Mouse (Mus musculus): Measurements from ENCODE around the gene Krtap5-2. TPM values are rescaled to one million over a fixed set of nuclear protein-coding genes. Genes with fewer than 3 reads are reported as not detected.
"Not testable (repeated sequence)": the region's sequence is repeated elsewhere in the genome, so short reads cannot be mapped to it uniquely, and the experiment has no call there.

Gene Krtap5-2
- polyA plus RNA-seq (2015; fragmentation: Nextera tagmentation; extraction: Ambion mirVana), result not detected in 2 replicates

GRCm38 (mm10) chr7:142175905-142176304 lies at the start of gene Krtap5-2:
Gene Krtap5-2 (minus strand): TSS chr7:142176005.
- not testable (repeated sequence) for DNase-seq (ENCODE audit: low spot score)

GRCm38 (mm10) chr7:142224518-142224917 lies 48.7 kb upstream of the Krtap5-2 start:
- DNase-seq (ENCODE audit: low spot score), result no peak

GRCm38 (mm10) chr7:142212136-142212535 lies 36.3 kb upstream of the Krtap5-2 start:
- DNase-seq (ENCODE audit: low spot score), result not testable (repeated sequence)

- DNase-seq (ENCODE audit: low spot score), result no peak
Observed at GRCm38 (mm10) chr7:142211559-142211958, 35.8 kb upstream of the Krtap5-2 start, which contains the start of gene Gm7579. Gene Gm7579 (plus strand): TSS chr7:142211859.

GRCm38 (mm10) chr7:142206891-142207290 lies 31.1 kb upstream of the Krtap5-2 start:
- not testable (repeated sequence) for DNase-seq (ENCODE audit: low spot score)

GRCm38 (mm10) chr7:142205488-142205887 lies 29.7 kb upstream of the Krtap5-2 start:
- no peak for DNase-seq (ENCODE audit: low spot score)

GRCm38 (mm10) chr7:142201064-142201463 lies 25.3 kb upstream of the Krtap5-2 start, which contains the start of gene Krtap5-3:
Gene Krtap5-3 (plus strand): TSS chr7:142201364.
- no peak for DNase-seq (ENCODE audit: low spot score)

GRCm38 (mm10) chr7:142198748-142199147 lies 22.9 kb upstream of the Krtap5-2 start:
- no peak for DNase-seq (ENCODE audit: low spot score)

GRCm38 (mm10) chr7:142190289-142190688 lies 14.5 kb upstream of the Krtap5-2 start, which contains the start of gene Gm10153:
Gene Gm10153 (minus strand): TSS chr7:142190389.
- no peak for DNase-seq (ENCODE audit: low spot score)

GRCm38 (mm10) chr7:142188156-142188555 lies 12.4 kb upstream of the Krtap5-2 start:
- DNase-seq (ENCODE audit: low spot score), result no peak

- no peak for DNase-seq (ENCODE audit: low spot score)
Observed at GRCm38 (mm10) chr7:142181021-142181420, 5.2 kb upstream of the Krtap5-2 start.

GRCm38 (mm10) chr7:142178685-142179084 lies 2.9 kb upstream of the Krtap5-2 start:
- DNase-seq (ENCODE audit: low spot score), result no peak

- DNase-seq (ENCODE audit: low spot score), result peak; percentile 43
Observed at GRCm38 (mm10) chr7:142169836-142170235, 6.0 kb downstream of the Krtap5-2 start.

- DNase-seq (ENCODE audit: low spot score), result not testable (repeated sequence)
Observed at GRCm38 (mm10) chr7:142165639-142166038, 10.2 kb downstream of the Krtap5-2 start, which contains the start of gene Gm4553. Gene Gm4553 (minus strand): TSS chr7:142165739.

- no peak for DNase-seq (ENCODE audit: low spot score)
Observed at GRCm38 (mm10) chr7:142159366-142159765, 16.4 kb downstream of the Krtap5-2 start.

- DNase-seq (ENCODE audit: low spot score), result not testable (repeated sequence)
Observed at GRCm38 (mm10) chr7:142157013-142157412, 18.8 kb downstream of the Krtap5-2 start, which contains the start of gene Gm29735. Gene Gm29735 (minus strand): TSS chr7:142157113.

- no peak for DNase-seq (ENCODE audit: low spot score)
Observed at GRCm38 (mm10) chr7:142155308-142155707, 20.5 kb downstream of the Krtap5-2 start.

- no peak for DNase-seq (ENCODE audit: low spot score)
Observed at GRCm38 (mm10) chr7:142152191-142152590, 23.6 kb downstream of the Krtap5-2 start.

- DNase-seq (ENCODE audit: low spot score), result no peak
Observed at GRCm38 (mm10) chr7:142148633-142149032, 27.2 kb downstream of the Krtap5-2 start.

GRCm38 (mm10) chr7:142146033-142146432 lies 29.8 kb downstream of the Krtap5-2 start:
- peak; percentile 46 for DNase-seq (ENCODE audit: low spot score)

- DNase-seq (ENCODE audit: low spot score), result no peak
Observed at GRCm38 (mm10) chr7:142145413-142145940, 30.3 kb downstream of the Krtap5-2 start.

- DNase-seq (ENCODE audit: low spot score), result no peak
Observed at GRCm38 (mm10) chr7:142144507-142144906, 31.3 kb downstream of the Krtap5-2 start, which contains the start of gene Gm45337. Gene Gm45337 (minus strand): TSS chr7:142144607.

- not testable (repeated sequence) for DNase-seq (ENCODE audit: low spot score)
Observed at GRCm38 (mm10) chr7:142143506-142144010, 32.2 kb downstream of the Krtap5-2 start.

Measured in thymus, postnatal 0 days (tissue).